Comparison of ENCODE assay signal across 14 mouse cellular contexts in genomic region chr9:121881301-121881700, GRCm38 (mm10). TPM values are rescaled to one million over a fixed set of nuclear protein-coding genes. Genes with fewer than 3 reads are reported as not detected.
DNase-seq lines count a peak whose midpoint lies in the region; ATAC-seq and TF ChIP-seq lines count a peak whose summit lies in the region.
"Had no signal": no experiment of that assay in that cellular context is flagged by ENCODE, and none has a peak within 500 bp of the region (broad histone marks: within the 10 kb centered on the region; RNA-seq: fewer than 3 reads in every experiment).

No protein-coding gene starts in this region.

- H3K9ac ChIP-seq in heart, embryonic 11.5 days (ENCODE audit: low read depth, low read length): no peak overlapping the region
- no peak overlapping the region for H3K9ac ChIP-seq in liver, embryonic 12.5 days
- H3K9ac ChIP-seq in forebrain, embryonic 13.5 days: no peak overlapping the region
- H3K9ac ChIP-seq: forebrain, postnatal 0 days; limb, embryonic 13.5 days; midbrain, embryonic 12.5 days; stomach, embryonic 15.5 days had no signal

- no peak overlapping the region for H3K4me2 ChIP-seq in heart, embryonic 11.5 days
- no peak overlapping the region for H3K4me2 ChIP-seq in liver, embryonic 12.5 days
- H3K4me2 ChIP-seq in forebrain, embryonic 13.5 days: no peak overlapping the region

- no peak overlapping the region for H3K4me3 ChIP-seq in heart, embryonic 11.5 days (ENCODE audit: low read depth, low read length)
- no peak overlapping the region for H3K4me3 ChIP-seq in liver, embryonic 12.5 days
- no peak overlapping the region for H3K4me3 ChIP-seq in bone marrow, adult 2 months (replicated peaks; ENCODE audit: control insufficient read depth, low read depth, low read length)
- H3K4me3 ChIP-seq in limb, embryonic 10.5 days: no peak overlapping the region
- no peak overlapping the region for H3K4me3 ChIP-seq in forebrain, embryonic 13.5 days
- H3K4me3 ChIP-seq: limb, embryonic 13.5 days; midbrain, embryonic 12.5 days; stomach, embryonic 15.5 days had no signal

- peak; percentile 45; the same call in 1 of the 2 replicates for TF ChIP-seq CTCF in bone marrow, adult 2 months (IDR thresholded peaks at IDR 0.05; ENCODE audit: control insufficient read depth, insufficient read depth, low read length)

- no peak for ATAC-seq in heart, embryonic 11.5 days (replicated peaks; ENCODE audit: insufficient number of reproducible peaks, low FRiP score, low TSS enrichment)
- no peak for ATAC-seq in liver, embryonic 12.5 days
- ATAC-seq in megakaryocyte-erythroid progenitor cell, adult 5-6 weeks (replicated peaks; ENCODE audit: low FRiP score, low TSS enrichment, poor library complexity, severe bottlenecking): peak; percentile 58; the same call in 1 of the 2 replicates
- ATAC-seq in forebrain, embryonic 13.5 days: no peak
- ATAC-seq: forebrain, postnatal 0 days had no signal

- no peaks in the 10 kb centered on the region for H3K9me3 ChIP-seq in heart, embryonic 11.5 days (replicated peaks; ENCODE audit: control insufficient read depth, low read length)
- no peaks in the 10 kb centered on the region for H3K9me3 ChIP-seq in liver, embryonic 12.5 days (replicated peaks)
- no peaks in the 10 kb centered on the region for H3K9me3 ChIP-seq in limb, embryonic 10.5 days (replicated peaks)
- H3K9me3 ChIP-seq in forebrain, embryonic 13.5 days (replicated peaks): no peaks in the 10 kb centered on the region
- H3K9me3 ChIP-seq: limb, embryonic 13.5 days; midbrain, embryonic 12.5 days; stomach, embryonic 15.5 days had no signal

- 73% methylated on average over 6 of the region's 6 CpGs for WGBS in heart, embryonic 11.5 days (ENCODE audit: insufficient replicate concordance)
- WGBS in liver, embryonic 12.5 days (ENCODE audit: insufficient replicate concordance): 64% methylated on average over 6 of the region's 6 CpGs
- WGBS in bone marrow, adult 2 months: 48% methylated on average over 6 of the region's 6 CpGs
- 81% methylated on average over 6 of the region's 6 CpGs for WGBS in limb, embryonic 10.5 days
- 85% methylated on average over 6 of the region's 6 CpGs for WGBS in forebrain, embryonic 13.5 days

- H3K27me3 ChIP-seq in heart, embryonic 11.5 days (ENCODE audit: control insufficient read depth, insufficient read depth, low read length): no peaks in the 10 kb centered on the region
- no peaks in the 10 kb centered on the region for H3K27me3 ChIP-seq in liver, embryonic 12.5 days (replicated peaks)
- peaks cover 3% of the 10 kb centered on the region; the same call in 1 of the 2 replicates for H3K27me3 ChIP-seq in limb, embryonic 10.5 days (ENCODE audit: low read depth, poor library complexity, severe bottlenecking)
- no peaks in the 10 kb centered on the region for H3K27me3 ChIP-seq in forebrain, embryonic 13.5 days
- H3K27me3 ChIP-seq: midbrain, embryonic 12.5 days; stomach, embryonic 15.5 days had no signal

- no peaks in the 10 kb centered on the region for H3K36me3 ChIP-seq in heart, embryonic 11.5 days (ENCODE audit: control insufficient read depth, insufficient read depth, low read length)
- no peaks in the 10 kb centered on the region for H3K36me3 ChIP-seq in liver, embryonic 12.5 days
- H3K36me3 ChIP-seq in limb, embryonic 10.5 days: no peaks in the 10 kb centered on the region
- no peaks in the 10 kb centered on the region for H3K36me3 ChIP-seq in forebrain, embryonic 13.5 days (ENCODE audit: poor library complexity, severe bottlenecking)
- H3K36me3 ChIP-seq: limb, embryonic 13.5 days; midbrain, embryonic 12.5 days; stomach, embryonic 15.5 days had no signal

- no peak overlapping the region for H3K27ac ChIP-seq in heart, embryonic 11.5 days (ENCODE audit: low read depth, low read length)
- peak overlapping the region; percentile 45; the same call in 1 of the 2 replicates for H3K27ac ChIP-seq in liver, embryonic 12.5 days
- no peak overlapping the region for H3K27ac ChIP-seq in bone marrow, adult 2 months (ENCODE audit: control insufficient read depth, insufficient read depth, low read depth, low read length, poor library complexity)
- no peak overlapping the region for H3K27ac ChIP-seq in limb, embryonic 10.5 days
- no peak overlapping the region for H3K27ac ChIP-seq in forebrain, embryonic 13.5 days
- H3K27ac ChIP-seq: limb, embryonic 13.5 days; midbrain, embryonic 12.5 days; stomach, embryonic 15.5 days had no signal

- no peak for TF ChIP-seq POLR2A in bone marrow, adult 2 months (IDR thresholded peaks at IDR 0.05; ENCODE audit: borderline replicate concordance, control insufficient read depth, low read depth, low read length)

- H3K4me1 ChIP-seq in heart, embryonic 11.5 days (ENCODE audit: control insufficient read depth, insufficient read depth, low read length): no peaks in the 10 kb centered on the region
- 0 out of 2 replicates have a peak, but pooled peaks cover 5% of the 10 kb centered on the region for H3K4me1 ChIP-seq in liver, embryonic 12.5 days
- peaks cover 3% of the 10 kb centered on the region; the same call in 1 of the 2 replicates for H3K4me1 ChIP-seq in bone marrow, adult 2 months (ENCODE audit: control insufficient read depth, insufficient read depth, low read length)
- H3K4me1 ChIP-seq in limb, embryonic 10.5 days: peaks cover 5% of the 10 kb centered on the region; the same call in 1 of the 2 replicates
- H3K4me1 ChIP-seq in forebrain, embryonic 13.5 days: no peaks in the 10 kb centered on the region
- H3K4me1 ChIP-seq: midbrain, embryonic 12.5 days; stomach, embryonic 15.5 days had no signal

- peak; percentile 86 for DNase-seq in heart, adult 11 months
- DNase-seq in liver: no peak
- no peak for DNase-seq in limb, embryonic 10.5 days (ENCODE audit: low spot score)

RNA-seq across cellular contexts. Expression of gene Ackr2, which starts 16.9 kb away (rescaled TPM):
- polyA plus RNA-seq in heart, embryonic 11.5 days (2014; fragmentation: Nextera tagmentation; extraction: Ambion mirVana): 0.10 TPM in 1 of 2 replicates, not detected in the other
- polyA plus RNA-seq in liver, embryonic 12.5 days (2016; fragmentation: Nextera tagmentation; extraction: Ambion mirVana): 0.16 and 0.19 TPM in 2 replicates
- polyA plus RNA-seq in bone marrow, adult 2 months (2011; ENCODE audit: insufficient read depth, insufficient read length, low replicate concordance, missing spikeins): not detected in 2 replicates
- not detected in 2 replicates for total RNA-seq in megakaryocyte-erythroid progenitor cell, adult 5-6 weeks (2014; fragmentation: Nextera tagmentation)
- not detected in 2 replicates for total RNA-seq in megakaryocyte-erythroid progenitor cell, adult 5-6 weeks (2017)
- 0.16 TPM in 1 of 2 replicates, not detected in the other for polyA plus RNA-seq in limb, embryonic 10.5 days (2016; fragmentation: Nextera tagmentation; extraction: Ambion mirVana)
- 1.1 and 1.7 TPM in 2 replicates for polyA plus RNA-seq in forebrain, embryonic 13.5 days (2015; fragmentation: Nextera tagmentation; extraction: Ambion mirVana)

RNA-seq across cellular contexts. Expression of gene Higd1a, which starts 23.1 kb away (rescaled TPM):
- polyA plus RNA-seq in heart, embryonic 11.5 days (2014; fragmentation: Nextera tagmentation; extraction: Ambion mirVana): 241 and 243 TPM in 2 replicates
- 135 and 145 TPM in 2 replicates for polyA plus RNA-seq in liver, embryonic 12.5 days (2016; fragmentation: Nextera tagmentation; extraction: Ambion mirVana)
- 52.3 and 68.9 TPM in 2 replicates for polyA plus RNA-seq in bone marrow, adult 2 months (2011; ENCODE audit: insufficient read depth, insufficient read length, low replicate concordance, missing spikeins)
- 119 and 156 TPM in 2 replicates for total RNA-seq in megakaryocyte-erythroid progenitor cell, adult 5-6 weeks (2014; fragmentation: Nextera tagmentation)
- 28.6 and 33.5 TPM in 2 replicates for total RNA-seq in megakaryocyte-erythroid progenitor cell, adult 5-6 weeks (2017)
- 174 and 201 TPM in 2 replicates for polyA plus RNA-seq in limb, embryonic 10.5 days (2016; fragmentation: Nextera tagmentation; extraction: Ambion mirVana)
- polyA plus RNA-seq in forebrain, embryonic 13.5 days (2015; fragmentation: Nextera tagmentation; extraction: Ambion mirVana): 151 and 159 TPM in 2 replicates

RNA-seq across cellular contexts. Expression of gene Cyp8b1, which starts 34.8 kb away (rescaled TPM):
- not detected in 2 replicates for polyA plus RNA-seq in heart, embryonic 11.5 days (2014; fragmentation: Nextera tagmentation; extraction: Ambion mirVana)
- 0.22 and 0.27 TPM in 2 replicates for polyA plus RNA-seq in liver, embryonic 12.5 days (2016; fragmentation: Nextera tagmentation; extraction: Ambion mirVana)
- polyA plus RNA-seq in bone marrow, adult 2 months (2011; ENCODE audit: insufficient read depth, insufficient read length, low replicate concordance, missing spikeins): 0.77 TPM in 1 of 2 replicates, not detected in the other
- total RNA-seq in megakaryocyte-erythroid progenitor cell, adult 5-6 weeks (2014; fragmentation: Nextera tagmentation): not detected in 2 replicates
- total RNA-seq in megakaryocyte-erythroid progenitor cell, adult 5-6 weeks (2017): not detected in 2 replicates
- not detected in 2 replicates for polyA plus RNA-seq in limb, embryonic 10.5 days (2016; fragmentation: Nextera tagmentation; extraction: Ambion mirVana)
- polyA plus RNA-seq in forebrain, embryonic 13.5 days (2015; fragmentation: Nextera tagmentation; extraction: Ambion mirVana): not detected in 2 replicates
- total RNA-seq: forebrain, postnatal 0 days; heart, postnatal 36 days had no signal
- polyA plus RNA-seq: forebrain, postnatal 0 days; kidney, embryonic 14.5 days; limb, embryonic 13.5 days; midbrain, embryonic 12.5 days had no signal

RNA-seq across cellular contexts. Expression of gene Ccdc13, which starts 42.0 kb away (rescaled TPM):
- 0.23 TPM in 1 of 2 replicates, not detected in the other for polyA plus RNA-seq in heart, embryonic 11.5 days (2014; fragmentation: Nextera tagmentation; extraction: Ambion mirVana)
- not detected in 2 replicates for polyA plus RNA-seq in liver, embryonic 12.5 days (2016; fragmentation: Nextera tagmentation; extraction: Ambion mirVana)
- polyA plus RNA-seq in bone marrow, adult 2 months (2011; ENCODE audit: insufficient read depth, insufficient read length, low replicate concordance, missing spikeins): not detected in 2 replicates
- not detected in 2 replicates for total RNA-seq in megakaryocyte-erythroid progenitor cell, adult 5-6 weeks (2014; fragmentation: Nextera tagmentation)
- not detected in 2 replicates for total RNA-seq in megakaryocyte-erythroid progenitor cell, adult 5-6 weeks (2017)
- 0.36 and 0.38 TPM in 2 replicates for polyA plus RNA-seq in limb, embryonic 10.5 days (2016; fragmentation: Nextera tagmentation; extraction: Ambion mirVana)
- polyA plus RNA-seq in forebrain, embryonic 13.5 days (2015; fragmentation: Nextera tagmentation; extraction: Ambion mirVana): 2.9 TPM in 2 replicates
- total RNA-seq: heart, postnatal 36 days had no signal
